Mouse (Mus musculus): ENCODE data around the gene Kirrel3.

Kirrel3 gene

GRCm38 (mm10) chr9:35027382-35027997, 541.8 kb downstream of the Kirrel3 start:
- DNase-seq (ENCODE audit: low spot score), result no peak

GRCm38 (mm10) chr9:35030823-35031222, 545.1 kb downstream of the Kirrel3 start:
- DNase-seq (ENCODE audit: low spot score), result no peak

GRCm38 (mm10) chr9:35032457-35032856, 546.8 kb downstream of the Kirrel3 start:
- DNase-seq (ENCODE audit: low spot score), result no peak

GRCm38 (mm10) chr9:35035074-35035473, 549.4 kb downstream of the Kirrel3 start:
- DNase-seq (ENCODE audit: low spot score), result no peak

GRCm38 (mm10) chr9:35038922-35039586, 553.4 kb downstream of the Kirrel3 start:
- no peak for DNase-seq (ENCODE audit: low spot score)

- no peak for DNase-seq (ENCODE audit: low spot score)
These were observed 554.2 kb downstream of the Kirrel3 start for GRCm38 (mm10) chr9:35039846-35040245.

- no peak for DNase-seq (ENCODE audit: low spot score)
These were observed 555.8 kb downstream of the Kirrel3 start for GRCm38 (mm10) chr9:35041493-35041892.

- DNase-seq (ENCODE audit: low spot score), result no peak
These were observed 557.9 kb downstream of the Kirrel3 start for GRCm38 (mm10) chr9:35043619-35044018.

GRCm38 (mm10) chr9:35044458-35044857, 558.8 kb downstream of the Kirrel3 start:
- peak; percentile 38 for DNase-seq (ENCODE audit: low spot score)

GRCm38 (mm10) chr9:35045031-35045531, 559.4 kb downstream of the Kirrel3 start:
- DNase-seq (ENCODE audit: low spot score), result no peak

- no peak for DNase-seq (ENCODE audit: low spot score)
These were observed 560.1 kb downstream of the Kirrel3 start for GRCm38 (mm10) chr9:35045756-35046155.

- DNase-seq (ENCODE audit: low spot score), result no peak
These were observed 562.8 kb downstream of the Kirrel3 start for GRCm38 (mm10) chr9:35048449-35048848.

GRCm38 (mm10) chr9:35049891-35050527, 564.3 kb downstream of the Kirrel3 start:
- DNase-seq (ENCODE audit: low spot score), result no peak

- DNase-seq (ENCODE audit: low spot score), result no peak
These were observed 565.2 kb downstream of the Kirrel3 start for GRCm38 (mm10) chr9:35050701-35051454.

GRCm38 (mm10) chr9:35051666-35052065, 566.0 kb downstream of the Kirrel3 start:
- DNase-seq (ENCODE audit: low spot score), result no peak

GRCm38 (mm10) chr9:35052671-35053070, 567.0 kb downstream of the Kirrel3 start:
- no peak for DNase-seq (ENCODE audit: low spot score)

- no peak for DNase-seq (ENCODE audit: low spot score)
These were observed 567.4 kb downstream of the Kirrel3 start for GRCm38 (mm10) chr9:35053081-35053480.

- no peak for DNase-seq (ENCODE audit: low spot score)
These were observed 568.0 kb downstream of the Kirrel3 start for GRCm38 (mm10) chr9:35053669-35054068.

- DNase-seq (ENCODE audit: low spot score), result no peak
These were observed 570.0 kb downstream of the Kirrel3 start for GRCm38 (mm10) chr9:35055528-35056330.

- DNase-seq (ENCODE audit: low spot score), result no peak
These were observed 570.9 kb downstream of the Kirrel3 start for GRCm38 (mm10) chr9:35056611-35057010.

- no peak for DNase-seq (ENCODE audit: low spot score)
These were observed 571.9 kb downstream of the Kirrel3 start for GRCm38 (mm10) chr9:35057631-35058030.

GRCm38 (mm10) chr9:35058186-35058585, 572.5 kb downstream of the Kirrel3 start:
- no peak for DNase-seq (ENCODE audit: low spot score)
